Mouse (Mus musculus): ENCODE measurements around the gene Serpina1f. TPM values are rescaled to one million over a fixed set of nuclear protein-coding genes. Genes with fewer than 3 reads are reported as not detected.

Serpina1f gene
- polyA plus RNA-seq, 1 experiment from 2014 or later: not detected

DNA sequence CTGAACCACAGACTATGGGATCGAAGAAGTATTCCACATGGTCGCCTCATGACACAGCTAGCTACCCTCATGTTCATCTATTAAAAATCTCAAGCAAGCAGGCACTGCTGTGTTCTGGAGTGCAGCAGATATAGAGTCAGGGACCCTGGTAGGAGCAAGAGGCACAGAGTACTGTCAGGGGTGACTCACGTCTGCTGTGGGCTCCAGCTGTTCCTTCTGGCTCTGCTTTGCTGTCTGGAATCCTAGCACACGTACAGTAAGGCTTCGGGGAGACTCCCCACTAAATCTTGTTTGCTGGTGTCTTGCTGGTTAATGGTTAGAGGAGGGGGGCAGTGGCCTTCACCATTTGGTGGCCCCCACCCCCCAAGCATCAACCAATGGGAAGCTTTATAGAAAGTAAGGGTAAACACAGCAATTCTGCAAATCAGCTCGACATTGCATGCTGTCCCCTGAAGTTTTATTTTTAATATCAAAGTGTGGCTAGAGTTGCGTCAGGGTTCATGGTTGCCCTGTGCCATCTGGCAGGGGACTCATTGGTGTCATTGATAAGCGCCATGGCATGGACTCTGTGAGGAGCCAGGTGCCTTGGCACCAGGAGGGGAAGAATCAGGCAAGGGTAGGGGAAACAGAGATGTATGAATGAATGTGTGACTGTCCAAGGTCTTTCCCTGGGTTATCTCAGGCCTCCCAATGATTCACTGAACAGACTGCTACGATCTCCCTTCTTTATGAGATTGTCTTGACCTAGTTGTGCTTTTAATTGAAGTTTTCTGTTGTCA, 38.3 kb downstream of the Serpina1f start, which contains the start of gene Serpina6:
Serpina6 (minus strand) TSS at position 365 of the 779 bp plus-strand sequence.
- H3K27me3 ChIP-seq (ENCODE audit: control insufficient read depth, insufficient read depth, low read length): no peaks in the 10 kb centered on the region
- WGBS: 88% methylated on average over 9 of the region's 9 CpGs
- no peak within 1 kb of the TSS for H3K27ac ChIP-seq (ENCODE audit: low read depth, low read length)
- no peak within 1 kb of the TSS for H3K4me3 ChIP-seq (ENCODE audit: low read depth, low read length)
- no peaks in the 10 kb centered on the region for H3K4me1 ChIP-seq (ENCODE audit: control insufficient read depth, insufficient read depth, low read length)
- ATAC-seq (ENCODE audit: low FRiP score) (no peak), DNase-seq (ENCODE audit: low spot score, missing footprints) (no peak)
- H3K36me3 ChIP-seq (ENCODE audit: control insufficient read depth, insufficient read depth, low read length): no peaks in the 10 kb centered on the region
- no peak within 1 kb of the TSS for H3K4me2 ChIP-seq
- no peak within 1 kb of the TSS for H3K9ac ChIP-seq (ENCODE audit: low read length)
- H3K9me3 ChIP-seq (ENCODE audit: control insufficient read depth, low read length): no peaks in the 10 kb centered on the region

DNA sequence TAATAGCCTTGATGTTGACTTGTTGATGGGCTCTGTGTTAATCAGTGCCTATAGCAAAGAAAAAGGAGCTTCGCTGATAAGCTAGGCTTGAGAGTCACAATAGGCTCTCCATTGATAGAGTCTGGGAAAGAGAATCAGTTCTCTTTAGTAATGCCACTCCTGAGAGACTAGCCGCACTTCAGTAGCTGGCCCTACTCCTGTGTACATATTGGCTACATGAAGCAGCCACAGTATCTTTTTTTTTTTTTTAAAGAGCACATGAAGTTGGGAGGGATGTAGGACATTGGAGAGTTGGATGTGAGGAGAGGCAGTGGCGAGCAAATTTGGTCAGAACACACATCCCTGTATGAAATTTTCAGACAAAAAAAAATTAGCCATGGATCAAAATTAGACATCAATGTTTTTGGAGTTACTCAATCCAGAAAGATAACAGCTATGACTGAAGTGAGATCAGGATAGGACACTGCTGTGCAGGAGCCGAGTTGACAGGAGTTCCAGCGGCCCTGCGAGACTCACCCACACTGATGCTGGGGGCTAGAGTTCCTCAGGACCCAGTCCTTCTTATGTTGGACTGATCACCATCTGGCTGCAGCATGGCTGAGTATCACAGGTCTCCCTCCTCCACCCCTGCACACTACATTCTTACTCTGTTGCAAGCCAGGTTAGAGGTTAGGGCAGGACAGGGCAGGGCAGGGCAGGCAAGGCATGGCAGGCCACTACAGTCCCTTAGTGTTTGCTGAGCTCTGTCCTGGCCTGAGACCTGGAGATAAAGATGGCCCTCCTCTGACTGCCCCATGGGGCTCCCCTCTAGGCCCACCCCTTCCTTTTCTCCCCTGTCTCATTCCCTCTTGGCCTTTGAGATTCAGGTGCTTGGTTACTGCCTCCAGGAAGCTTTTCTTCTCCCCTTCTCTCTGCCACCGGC, 39.9 kb downstream of the Serpina1f start:
- H3K4me3 ChIP-seq (ENCODE audit: low read depth, low read length): no peak overlapping the region
- no peaks in the 10 kb centered on the region for H3K4me1 ChIP-seq (ENCODE audit: control insufficient read depth, insufficient read depth, low read length)
- no peaks in the 10 kb centered on the region for H3K9me3 ChIP-seq (ENCODE audit: control insufficient read depth, low read length)
- no peaks in the 10 kb centered on the region for H3K36me3 ChIP-seq (ENCODE audit: control insufficient read depth, insufficient read depth, low read length)
- no peak for ATAC-seq (ENCODE audit: low FRiP score)
- 82% methylated on average over 7 of the region's 7 CpGs for WGBS
- no peak overlapping the region for H3K9ac ChIP-seq (ENCODE audit: low read length)
- H3K27ac ChIP-seq (ENCODE audit: low read depth, low read length): no peak overlapping the region
- H3K4me2 ChIP-seq: no peak overlapping the region
- no peaks in the 10 kb centered on the region for H3K27me3 ChIP-seq (ENCODE audit: control insufficient read depth, insufficient read depth, low read length)
- DNase-seq (ENCODE audit: low spot score, missing footprints): no peak

DNA sequence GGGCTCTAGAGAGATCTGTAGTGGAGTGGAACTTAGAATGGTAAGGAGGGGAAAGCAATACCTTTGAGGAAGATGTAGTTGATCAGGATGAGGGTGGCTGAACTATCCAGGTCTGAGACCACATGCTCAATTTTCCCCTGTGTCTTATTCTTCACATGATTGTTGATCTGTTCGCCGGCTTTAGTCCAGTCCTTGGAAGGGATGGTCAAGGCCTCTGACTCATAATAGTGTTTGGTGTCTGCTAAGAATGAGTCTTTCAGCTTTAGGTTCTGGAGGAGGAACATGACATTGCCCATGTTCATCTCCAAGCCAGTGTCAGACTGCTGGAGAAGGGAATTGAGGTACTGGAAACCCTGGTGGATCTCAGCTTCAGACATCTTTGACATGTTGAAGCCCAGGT, 41.5 kb downstream of the Serpina1f start:
- Histone ChIP-seq H3K4me3 (ENCODE audit: low read depth, low read length) (no peak overlapping the region), H3K9ac (ENCODE audit: low read length) (no peak overlapping the region), H3K4me1 (ENCODE audit: control insufficient read depth, insufficient read depth, low read length) (no peaks in the 10 kb centered on the region), H3K9me3 (ENCODE audit: control insufficient read depth, low read length) (no peaks in the 10 kb centered on the region), H3K27ac (ENCODE audit: low read depth, low read length) (no peak overlapping the region), H3K36me3 (ENCODE audit: control insufficient read depth, insufficient read depth, low read length) (no peaks in the 10 kb centered on the region), H3K4me2 (no peak overlapping the region), H3K27me3 (ENCODE audit: control insufficient read depth, insufficient read depth, low read length) (no peaks in the 10 kb centered on the region)
- ATAC-seq (ENCODE audit: low FRiP score) (no peak), DNase-seq (ENCODE audit: low spot score, missing footprints) (no peak)
- 96% methylated on average over 2 of the region's 2 CpGs for WGBS

DNA sequence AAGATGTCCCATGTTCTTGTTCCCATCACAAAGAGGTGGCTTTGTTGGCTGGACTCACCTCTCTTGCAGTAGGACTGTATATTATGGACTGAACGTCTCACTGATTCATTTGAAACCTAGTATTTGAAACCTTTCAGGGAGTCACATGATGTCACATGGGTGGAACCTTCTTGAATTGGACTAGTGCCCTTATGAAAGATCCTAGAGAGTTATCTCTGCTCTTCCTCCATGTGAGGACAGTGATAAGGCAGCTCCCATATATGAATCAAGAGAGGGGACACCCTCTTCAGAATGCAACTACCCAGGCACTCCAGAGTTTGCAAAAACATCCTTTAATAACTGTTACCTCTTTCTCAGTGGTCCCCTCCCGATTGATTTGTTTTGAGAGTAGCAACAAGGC, 49.0 kb downstream of the Serpina1f start:
- no peaks in the 10 kb centered on the region for H3K4me1 ChIP-seq (ENCODE audit: control insufficient read depth, insufficient read depth, low read length)
- no peak overlapping the region for H3K9ac ChIP-seq (ENCODE audit: low read length)
- no peaks in the 10 kb centered on the region for H3K27me3 ChIP-seq (ENCODE audit: control insufficient read depth, insufficient read depth, low read length)
- H3K27ac ChIP-seq (ENCODE audit: low read depth, low read length): no peak overlapping the region
- H3K9me3 ChIP-seq (ENCODE audit: control insufficient read depth, low read length): no peaks in the 10 kb centered on the region
- no peaks in the 10 kb centered on the region for H3K36me3 ChIP-seq (ENCODE audit: control insufficient read depth, insufficient read depth, low read length)
- ATAC-seq (ENCODE audit: low FRiP score): no peak
- H3K4me2 ChIP-seq: no peak overlapping the region
- no peak overlapping the region for H3K4me3 ChIP-seq (ENCODE audit: low read depth, low read length)
- 78% methylated on average over 2 of the region's 2 CpGs for WGBS
- DNase-seq (ENCODE audit: low spot score, missing footprints): peak; percentile 8

DNA sequence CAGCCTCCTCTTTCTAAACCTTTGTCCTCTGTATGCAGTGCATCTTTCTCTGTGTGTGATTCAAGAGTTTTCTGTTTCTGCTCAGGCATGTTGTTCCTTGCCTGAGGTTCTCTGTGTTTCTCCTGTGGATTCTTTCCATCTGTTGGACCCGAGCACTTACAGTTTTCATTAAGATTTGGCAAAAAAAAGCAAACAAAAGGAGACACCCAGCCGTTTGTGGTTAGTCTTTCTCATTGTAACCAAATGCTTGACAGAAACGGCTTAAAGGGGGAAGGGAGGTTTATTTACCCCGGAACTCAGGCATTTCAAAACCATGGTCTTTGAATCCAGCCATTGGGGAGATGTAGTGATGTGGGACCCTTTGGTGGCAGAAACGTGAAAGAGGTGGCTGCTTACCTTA, 50.7 kb downstream of the Serpina1f start:
- Histone ChIP-seq H3K9me3 (ENCODE audit: control insufficient read depth, low read length) (no peaks in the 10 kb centered on the region), H3K4me2 (no peak overlapping the region), H3K4me3 (ENCODE audit: low read depth, low read length) (no peak overlapping the region), H3K9ac (ENCODE audit: low read length) (no peak overlapping the region), H3K36me3 (ENCODE audit: control insufficient read depth, insufficient read depth, low read length) (no peaks in the 10 kb centered on the region), H3K4me1 (ENCODE audit: control insufficient read depth, insufficient read depth, low read length) (no peaks in the 10 kb centered on the region), H3K27ac (ENCODE audit: low read depth, low read length) (no peak overlapping the region), H3K27me3 (ENCODE audit: control insufficient read depth, insufficient read depth, low read length) (no peaks in the 10 kb centered on the region)
- ATAC-seq (ENCODE audit: low FRiP score) (no peak), DNase-seq (ENCODE audit: low spot score, missing footprints) (peak; percentile 77)
- WGBS: 43% methylated on average over 5 of the region's 5 CpGs

DNA sequence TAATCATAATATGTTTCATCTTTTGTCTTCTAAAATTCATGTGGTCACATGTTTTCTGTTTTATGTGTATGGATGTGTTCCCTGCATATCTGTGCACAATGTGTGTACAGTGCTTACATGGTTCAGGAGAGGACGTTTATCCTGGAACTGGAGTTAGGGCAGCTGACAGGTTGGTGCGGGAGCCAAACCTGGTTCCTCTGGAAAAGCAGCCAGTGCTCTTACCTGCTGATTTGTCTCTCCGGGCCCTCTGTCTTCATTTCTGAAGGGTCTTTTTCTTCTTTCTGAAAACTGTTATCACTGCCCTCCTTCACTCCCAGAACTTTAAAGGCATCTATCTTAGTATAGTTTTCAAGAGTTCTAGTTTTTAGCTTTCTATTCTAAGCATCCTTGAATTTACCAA, 51.5 kb downstream of the Serpina1f start:
- DNase-seq (ENCODE audit: low spot score, missing footprints) (peak; percentile 77), ATAC-seq (ENCODE audit: low FRiP score) (no peak)
- Histone ChIP-seq H3K4me2 (no peak overlapping the region), H3K27me3 (ENCODE audit: control insufficient read depth, insufficient read depth, low read length) (no peaks in the 10 kb centered on the region), H3K4me3 (ENCODE audit: low read depth, low read length) (no peak overlapping the region), H3K36me3 (ENCODE audit: control insufficient read depth, insufficient read depth, low read length) (no peaks in the 10 kb centered on the region), H3K9me3 (ENCODE audit: control insufficient read depth, low read length) (no peaks in the 10 kb centered on the region), H3K9ac (ENCODE audit: low read length) (no peak overlapping the region), H3K4me1 (ENCODE audit: control insufficient read depth, insufficient read depth, low read length) (no peaks in the 10 kb centered on the region), H3K27ac (ENCODE audit: low read depth, low read length) (no peak overlapping the region)
- 85% methylated on average over 3 of the region's 3 CpGs for WGBS

DNA sequence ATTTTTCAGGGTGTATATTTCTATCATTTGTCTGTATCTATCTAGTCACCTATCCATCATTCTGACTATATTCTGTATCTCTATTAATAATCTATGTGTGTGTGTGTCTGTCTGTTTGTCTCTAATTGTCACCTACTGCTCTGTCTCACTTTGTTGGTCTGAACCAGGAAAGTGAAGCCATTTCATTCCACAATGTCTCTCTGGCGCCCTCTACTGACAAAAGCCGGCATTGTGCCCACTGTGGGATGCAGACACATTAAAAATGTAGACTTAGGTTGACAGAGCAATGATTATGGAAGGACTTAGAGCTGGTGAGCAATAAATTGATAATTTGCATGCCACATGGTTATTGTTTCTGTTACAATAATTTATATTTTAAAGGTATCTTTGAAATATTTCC, 52.0 kb downstream of the Serpina1f start:
- Histone ChIP-seq H3K27ac (ENCODE audit: low read depth, low read length) (no peak overlapping the region), H3K4me1 (ENCODE audit: control insufficient read depth, insufficient read depth, low read length) (no peaks in the 10 kb centered on the region), H3K9ac (ENCODE audit: low read length) (no peak overlapping the region), H3K4me2 (no peak overlapping the region), H3K27me3 (ENCODE audit: control insufficient read depth, insufficient read depth, low read length) (no peaks in the 10 kb centered on the region), H3K4me3 (ENCODE audit: low read depth, low read length) (no peak overlapping the region), H3K36me3 (ENCODE audit: control insufficient read depth, insufficient read depth, low read length) (no peaks in the 10 kb centered on the region), H3K9me3 (ENCODE audit: control insufficient read depth, low read length) (no peaks in the 10 kb centered on the region)
- DNase-seq (ENCODE audit: low spot score, missing footprints): peak; percentile 100
- peak; percentile 81 for ATAC-seq (ENCODE audit: low FRiP score)
- 0% methylated on average over 2 of the region's 2 CpGs for WGBS

All from midbrain, embryonic 11.5 days (tissue).